Mouse (Mus musculus) stomach, embryonic 16.5 days (tissue): ENCODE measurements around the gene Arhgef16. TPM values are rescaled to one million over a fixed set of nuclear protein-coding genes. Genes with fewer than 3 reads are reported as not detected.

ENCODE experiments used
- ATAC-seq: fragments of 200-750 bp; cut with Nextera tagmentation; 2 replicates; pipeline ENCODE4 v1.8.0; 2017; ENCODE audit warnings: moderate number of reproducible peaks, moderate TSS enrichment; ENCODE audit not compliant: insufficient read depth, low FRiP score
- H3K27ac ChIP-seq: fragments of 300-500 bp; sonication (generic); 2 replicates; pipeline ENCODE4 v1.5.1; 2014; ENCODE audit warnings: low read length
- H3K27me3 ChIP-seq: fragments of 300-500 bp; sonication (generic); 2 replicates; pipeline ENCODE4 v1.6.1; 2014; ENCODE audit warnings: low read length, control low read depth, mixed read lengths; ENCODE audit not compliant: control insufficient read depth, insufficient read depth
- H3K36me3 ChIP-seq: fragments of 300-500 bp; sonication (generic); 2 replicates; pipeline ENCODE4 v1.6.1; 2014; ENCODE audit warnings: low read length; ENCODE audit not compliant: control insufficient read depth, insufficient read depth
- H3K4me1 ChIP-seq: fragments of 300-500 bp; sonication (generic); 2 replicates; pipeline ENCODE4 v1.6.1; 2014; ENCODE audit warnings: low read length, control low read depth, mixed read lengths; ENCODE audit not compliant: control insufficient read depth, insufficient read depth
- H3K4me2 ChIP-seq: fragments of 300-500 bp; sonication (generic); 2 replicates; pipeline ENCODE4 v1.6.1; 2014; ENCODE audit warnings: low read depth, low read length, mixed read lengths
- H3K4me3 ChIP-seq: fragments of 300-500 bp; sonication (generic); replicated peaks from 2 replicates; pipeline ENCODE4 v1.5.1; 2014; ENCODE audit warnings: mild to moderate bottlenecking, low read length
- H3K9ac ChIP-seq: fragments of 300-500 bp; sonication (generic); 2 replicates; pipeline ENCODE4 v1.6.1; 2014; ENCODE audit warnings: low read length
- H3K9me3 ChIP-seq: fragments of 300-500 bp; sonication (generic); replicated peaks from 2 replicates; pipeline ENCODE4 v1.6.1; 2016; ENCODE audit warnings: low read length, control low read depth; ENCODE audit not compliant: control insufficient read depth
- WGBS: fragments of 180-500 bp; shearing (Covaris S2); extraction: QIAGEN DNeasy Blood & Tissue Kit; methylation state at CpG from one replicate; pipeline ENCODE4 v1.1.7; 2014; 5-methylcytosine and 5-hydroxymethylcytosine counted together
- polyA plus RNA-seq: library from polyadenylated mRNA; unstranded; fragments of >200 nt; fragmentation: Nextera tagmentation; extraction: Ambion mirVana; gene quantifications from 2 replicates; pipeline ENCODE4 v1.2.1, GENCODE M21; 2015

Arhgef16 gene
- polyA plus RNA-seq, 1 experiment from 2014 or later, result 36.2 TPM

DNA sequence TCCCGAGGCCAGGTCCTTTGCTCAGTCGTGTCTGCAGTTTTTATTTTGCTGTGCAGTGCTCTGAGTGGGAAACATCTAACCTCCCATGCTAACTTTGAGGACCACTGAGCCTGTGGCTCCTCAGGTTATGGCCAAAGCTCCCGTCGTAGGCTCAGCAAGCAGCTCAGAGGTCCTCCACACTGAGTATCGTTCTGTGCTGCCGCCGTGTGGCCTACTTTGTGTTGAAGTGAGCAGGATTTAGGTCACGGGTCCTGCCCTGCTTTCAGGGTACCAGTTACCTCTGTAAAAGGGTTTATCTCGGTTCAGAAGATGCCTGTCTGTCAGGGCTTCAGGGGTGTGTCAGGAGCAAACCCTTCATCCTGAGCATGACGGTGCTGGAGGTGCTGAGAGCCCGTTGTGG is 60.9 kb downstream of the Arhgef16 start:
- Histone ChIP-seq H3K9ac (no peak overlapping the region), H3K4me2 (no peak overlapping the region), H3K4me3 (no peak overlapping the region), H3K27me3 (no peaks in the 10 kb centered on the region), H3K9me3 (no peaks in the 10 kb centered on the region), H3K4me1 (peaks cover 10% of the 10 kb centered on the region; the same call in 1 of the 2 replicates), H3K36me3 (no peaks in the 10 kb centered on the region), H3K27ac (no peak overlapping the region)
- ATAC-seq, result no peak
- 65% methylated on average over 11 of the region's 11 CpGs for WGBS

DNA sequence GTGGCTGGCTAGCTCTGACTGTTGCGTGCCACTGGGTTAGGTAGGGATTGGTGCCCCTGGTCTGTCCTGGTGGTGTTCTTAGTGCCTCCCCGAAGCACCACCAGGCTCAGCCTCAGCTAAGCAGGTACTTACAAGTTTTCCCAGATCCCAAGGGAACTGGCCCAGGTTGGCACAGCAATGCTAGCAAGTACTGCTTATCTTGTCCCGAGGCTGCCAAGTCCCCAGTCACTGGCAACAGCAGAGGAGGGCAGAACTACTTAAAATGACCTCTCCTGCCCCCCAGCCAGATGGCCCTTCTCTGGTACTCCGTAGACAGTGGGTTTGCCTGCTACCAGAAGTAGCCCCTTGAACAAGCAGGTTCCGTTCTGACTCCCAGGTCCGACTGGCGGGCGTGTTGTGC is 62.3 kb downstream of the Arhgef16 start:
- Histone ChIP-seq H3K4me1 (peaks cover 10% of the 10 kb centered on the region; the same call in 1 of the 2 replicates), H3K9me3 (no peaks in the 10 kb centered on the region), H3K27ac (no peak overlapping the region), H3K36me3 (no peaks in the 10 kb centered on the region), H3K9ac (no peak overlapping the region), H3K4me3 (no peak overlapping the region), H3K4me2 (no peak overlapping the region), H3K27me3 (no peaks in the 10 kb centered on the region)
- 81% methylated on average over 8 of the region's 8 CpGs for WGBS
- ATAC-seq, result no peak

DNA sequence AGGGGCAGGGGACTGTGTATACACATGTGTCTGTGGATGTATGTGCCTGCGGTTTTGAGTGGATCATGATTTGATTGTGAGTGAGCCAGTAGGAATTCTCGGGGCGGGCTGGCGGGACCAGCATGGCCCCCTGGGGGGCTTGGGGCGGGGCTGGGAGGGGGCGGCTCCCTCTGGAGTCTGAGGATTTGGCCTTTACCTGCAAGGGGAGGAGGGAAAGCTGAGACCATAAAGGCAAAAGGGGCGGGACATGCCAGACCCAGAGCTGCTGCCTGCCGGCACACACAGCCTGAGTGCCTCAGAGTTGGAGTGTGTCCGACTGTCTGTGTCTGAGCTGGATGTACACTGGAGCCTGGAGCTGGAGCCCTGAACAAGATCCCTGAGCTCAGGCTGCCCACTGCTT is 64.2 kb downstream of the Arhgef16 start:
- H3K4me1 ChIP-seq, result peaks cover 13% of the 10 kb centered on the region; the same call in 1 of the 2 replicates
- 3% methylated on average over 9 of the region's 9 CpGs for WGBS
- peak overlapping the region; percentile 35 for H3K4me3 ChIP-seq
- peak overlapping the region; percentile 64; the same call in 1 of the 2 replicates for H3K9ac ChIP-seq
- peak overlapping the region; percentile 53 for H3K4me2 ChIP-seq
- no peaks in the 10 kb centered on the region for H3K36me3 ChIP-seq
- no peaks in the 10 kb centered on the region for H3K27me3 ChIP-seq
- no peaks in the 10 kb centered on the region for H3K9me3 ChIP-seq
- peak; percentile 63 for ATAC-seq
- H3K27ac ChIP-seq, result peak overlapping the region; percentile 70

DNA sequence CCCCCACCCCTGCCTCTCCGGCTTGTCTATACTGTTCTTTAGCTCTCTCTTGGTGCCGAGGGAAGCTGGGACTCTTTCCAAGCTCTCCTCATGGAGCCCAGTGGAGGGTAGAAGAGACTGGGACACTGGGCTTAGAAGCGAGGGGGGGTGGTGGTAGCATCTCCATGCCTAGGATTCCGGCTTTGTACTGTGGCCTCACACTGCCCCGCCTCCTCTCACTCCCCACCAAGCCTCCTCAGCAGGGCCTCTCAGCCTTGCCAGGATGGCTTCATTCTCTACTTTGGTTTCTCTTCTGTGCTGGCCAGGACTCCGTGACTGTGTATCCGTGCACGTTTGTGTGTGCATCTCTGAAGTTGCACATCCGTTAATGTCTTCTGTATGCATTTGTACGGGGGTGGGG is 64.6 kb downstream of the Arhgef16 start:
- Histone ChIP-seq H3K27ac (peak overlapping the region; percentile 70), H3K4me1 (peaks cover 15% of the 10 kb centered on the region; the same call in 1 of the 2 replicates), H3K9ac (peak overlapping the region; percentile 64; the same call in 1 of the 2 replicates), H3K4me3 (peak overlapping the region; percentile 35), H3K4me2 (peak overlapping the region; percentile 53), H3K27me3 (no peaks in the 10 kb centered on the region), H3K9me3 (no peaks in the 10 kb centered on the region), H3K36me3 (no peaks in the 10 kb centered on the region)
- WGBS, result 15% methylated on average over 10 of the region's 10 CpGs
- peak; percentile 30; the same call in 1 of the 2 replicates for ATAC-seq

DNA sequence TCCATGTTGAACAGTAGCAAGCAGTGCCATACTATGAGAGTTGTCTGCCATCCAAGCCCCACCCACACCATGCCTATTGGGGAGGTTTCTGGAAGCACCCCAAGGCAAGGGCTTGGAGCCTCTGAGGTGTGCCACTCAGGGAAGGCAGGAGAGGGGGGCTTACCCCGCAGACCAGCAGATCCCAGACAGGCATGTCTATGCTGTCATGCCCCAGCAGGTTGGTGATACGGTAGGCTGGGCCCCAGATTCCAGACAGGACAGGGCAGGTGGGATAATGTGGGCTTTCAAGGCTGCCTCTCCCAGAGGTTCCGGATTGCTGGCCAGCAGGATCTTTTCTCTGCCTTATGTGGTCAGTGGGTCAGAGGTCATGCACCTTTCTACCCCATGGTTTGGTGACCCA is 65.5 kb downstream of the Arhgef16 start:
- H3K9me3 ChIP-seq, result no peaks in the 10 kb centered on the region
- WGBS, result 66% methylated on average over 3 of the region's 3 CpGs
- no peaks in the 10 kb centered on the region for H3K36me3 ChIP-seq
- no peak overlapping the region for H3K4me2 ChIP-seq
- no peak overlapping the region for H3K9ac ChIP-seq
- ATAC-seq, result no peak
- H3K4me3 ChIP-seq, result no peak overlapping the region
- peaks cover 15% of the 10 kb centered on the region; the same call in 1 of the 2 replicates for H3K4me1 ChIP-seq
- no peaks in the 10 kb centered on the region for H3K27me3 ChIP-seq
- peak overlapping the region; percentile 70 for H3K27ac ChIP-seq

DNA sequence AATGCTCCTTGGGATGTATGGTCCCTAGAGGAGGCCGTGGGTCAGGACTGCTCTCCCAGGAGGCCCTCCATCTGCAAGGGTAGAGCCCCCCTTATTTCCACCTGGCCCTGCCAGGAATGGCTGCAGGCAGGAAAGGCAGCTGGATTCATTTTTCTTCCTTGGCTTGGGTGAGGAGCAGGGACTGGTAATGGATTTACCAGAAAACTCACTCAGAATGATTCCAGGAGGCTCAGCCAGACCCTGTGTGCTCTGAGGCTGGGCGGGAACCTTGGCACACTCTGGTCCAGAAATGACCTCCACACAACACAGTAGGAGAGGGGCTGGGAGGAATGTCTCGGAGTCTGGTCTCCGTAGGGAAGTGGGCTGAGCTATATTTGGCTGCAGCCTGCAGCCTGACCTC is 69.2 kb downstream of the Arhgef16 start:
- Histone ChIP-seq H3K9me3 (no peaks in the 10 kb centered on the region), H3K4me3 (no peak overlapping the region), H3K36me3 (no peaks in the 10 kb centered on the region), H3K27ac (no peak overlapping the region), H3K27me3 (no peaks in the 10 kb centered on the region), H3K4me2 (no peak overlapping the region), H3K4me1 (peaks cover 11% of the 10 kb centered on the region; the same call in 1 of the 2 replicates), H3K9ac (no peak overlapping the region)
- WGBS, result 43% methylated on average over 4 of the region's 4 CpGs
- no peak for ATAC-seq

DNA sequence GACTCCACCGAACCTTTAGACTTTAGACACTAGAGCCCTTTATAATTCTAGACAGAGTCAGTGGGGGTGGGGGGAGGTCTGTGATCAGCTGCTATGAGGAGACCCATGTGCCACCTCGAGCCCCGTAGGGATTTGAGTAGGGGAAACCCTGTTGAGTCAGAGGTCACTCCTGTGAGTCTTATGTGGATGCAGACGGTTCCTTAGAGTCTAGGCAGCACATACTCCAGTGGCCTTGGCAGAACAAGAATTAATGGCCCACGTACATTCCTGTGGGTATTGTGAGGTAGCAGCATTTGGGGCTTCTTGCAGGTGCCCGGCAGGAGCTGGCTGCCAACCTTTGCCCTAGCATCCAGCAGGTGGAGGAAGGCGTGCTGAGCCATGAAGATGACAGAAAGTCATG is 70.1 kb downstream of the Arhgef16 start:
- Histone ChIP-seq H3K27me3 (no peaks in the 10 kb centered on the region), H3K36me3 (no peaks in the 10 kb centered on the region), H3K4me2 (no peak overlapping the region), H3K27ac (no peak overlapping the region), H3K9me3 (no peaks in the 10 kb centered on the region), H3K9ac (no peak overlapping the region), H3K4me3 (no peak overlapping the region), H3K4me1 (0 out of 2 replicates have a peak, but pooled peaks cover 4% of the 10 kb centered on the region)
- ATAC-seq, result no peak
- 72% methylated on average over 7 of the region's 7 CpGs for WGBS

DNA sequence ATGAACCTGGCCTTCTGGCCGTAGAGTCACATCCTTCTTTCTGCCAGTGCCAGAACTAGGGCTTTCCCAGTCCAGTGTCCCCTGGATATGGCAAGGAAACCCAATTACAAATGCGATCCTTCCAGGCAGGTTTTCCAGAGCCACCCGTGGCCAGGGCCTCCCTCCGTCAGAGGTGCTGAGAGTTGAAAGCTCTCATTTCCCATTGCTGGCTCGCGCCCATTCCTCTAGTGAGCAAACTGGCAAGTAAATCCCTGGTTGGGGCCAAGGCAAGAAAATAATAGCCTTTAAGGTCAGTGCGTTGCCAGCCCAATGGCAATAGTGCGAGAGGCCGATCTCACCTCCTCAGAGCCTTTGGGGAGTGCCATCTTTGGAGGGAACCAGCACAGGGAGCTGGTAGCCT is 71.9 kb downstream of the Arhgef16 start:
- H3K27me3 ChIP-seq, result no peaks in the 10 kb centered on the region
- H3K27ac ChIP-seq, result no peak overlapping the region

More for the DNA sequence above, 71.9 kb downstream of the Arhgef16 start:
- Histone ChIP-seq H3K9ac (no peak overlapping the region), H3K9me3 (no peaks in the 10 kb centered on the region), H3K4me3 (no peak overlapping the region), H3K36me3 (no peaks in the 10 kb centered on the region), H3K4me1 (peaks cover 10% of the 10 kb centered on the region), H3K4me2 (no peak overlapping the region)
- WGBS, result 90% methylated on average over 9 of the region's 9 CpGs
- no peak for ATAC-seq
